ENCODE assay signal across 8 mouse cellular contexts in the genomic region with DNA sequence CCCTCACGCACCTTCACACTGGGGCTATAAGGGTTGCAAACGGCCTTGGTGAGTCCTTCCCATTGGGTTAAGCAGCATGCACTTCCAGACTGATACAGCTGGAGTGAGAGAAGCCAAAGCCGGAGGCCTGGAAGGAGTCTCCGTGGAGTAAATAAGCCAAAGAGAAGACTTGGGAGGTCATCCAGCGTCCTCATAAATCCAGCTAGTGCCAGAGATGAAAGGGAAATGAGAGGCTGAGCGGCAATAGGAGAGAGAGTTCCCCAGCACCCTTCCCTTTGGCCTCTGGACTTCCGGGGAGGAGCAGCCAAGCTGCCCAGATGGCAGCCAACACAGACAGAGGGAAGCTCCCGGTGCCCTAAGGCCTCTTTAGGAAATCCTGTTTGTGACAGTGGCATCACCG. TPM values are rescaled to one million over a fixed set of nuclear protein-coding genes. Genes with fewer than 3 reads are reported as not detected.
DNase-seq lines count a peak whose midpoint lies in the region; ATAC-seq and TF ChIP-seq lines count a peak whose summit lies in the region.

No protein-coding gene starts in this region.

- no peak overlapping the region for H3K4me2 ChIP-seq in kidney, postnatal 0 days (ENCODE audit: low read length)

- H3K4me1 ChIP-seq in kidney, postnatal 0 days (replicated peaks; ENCODE audit: insufficient read depth, low read length): no peaks in the 10 kb centered on the region; the same call in 1 of the 2 replicates

- H3K27me3 ChIP-seq in kidney, postnatal 0 days (ENCODE audit: insufficient read depth, low read length): no peaks in the 10 kb centered on the region

- H3K79me2 ChIP-seq in macrophage (ENCODE audit: inconsistent target): peaks cover 69% of the 10 kb centered on the region

- peak; percentile 79 to 83 for DNase-seq in adrenal gland, postnatal 36 days
- DNase-seq in gonadal fat pad, adult 2 months (ENCODE audit: low read depth): peak; percentile 83
- DNase-seq in kidney, postnatal 0 days (ENCODE audit: low spot score): peak; percentile 84
- no peak for DNase-seq in thymus, postnatal 10 days (ENCODE audit: low spot score in 2 of 2)
- no peak for DNase-seq in layer of hippocampus, postnatal 25 days (ENCODE audit: extremely low spot score in 1 of 2, low spot score in 1 of 2)
- no peak for DNase-seq in frontal cortex, adult 2 months (ENCODE audit: extremely low spot score in 1 of 2, low spot score in 1 of 2)
- no peak for DNase-seq in cerebellum, postnatal 36 days

- peak overlapping the region; percentile 40; the same call in 1 of the 2 replicates for H3K27ac ChIP-seq in kidney, postnatal 0 days
- peak overlapping the region; percentile 85 for H3K27ac ChIP-seq in macrophage

- WGBS in kidney, postnatal 0 days: 16% methylated on average over 9 of the region's 9 CpGs
- WGBS in macrophage (ENCODE audit: missing documents): 42% methylated on average over 9 of the region's 9 CpGs

- no peak overlapping the region for H3K9ac ChIP-seq in kidney, postnatal 0 days (ENCODE audit: low read depth, low read length)

- ATAC-seq in kidney, postnatal 0 days (replicated peaks; ENCODE audit: low FRiP score, low read depth): peak; percentile 67; the same call in 1 of the 2 replicates

- H3K4me3 ChIP-seq in kidney, postnatal 0 days (replicated peaks; ENCODE audit: low read depth, low read length): no peak overlapping the region
- H3K4me3 ChIP-seq in macrophage (ENCODE audit: inconsistent target): no peak overlapping the region

- TF ChIP-seq CTCF in kidney, postnatal 0 days (IDR thresholded peaks at IDR 0.05; ENCODE audit: low read depth): no peak

- H3K9me3 ChIP-seq in kidney, postnatal 0 days (replicated peaks; ENCODE audit: low read length): no peaks in the 10 kb centered on the region

- no peaks in the 10 kb centered on the region for H3K36me3 ChIP-seq in kidney, postnatal 0 days (ENCODE audit: insufficient read depth, low read length)
- no peaks in the 10 kb centered on the region for H3K36me3 ChIP-seq in macrophage (ENCODE audit: inconsistent target)

RNA-seq across cellular contexts. Expression of gene Fam133b, which starts 52.5 kb away (rescaled TPM):
- total RNA-seq in adrenal gland, postnatal 36 days (2021): 10 to 100 TPM; 23.3 to 30.9 TPM
- polyA plus RNA-seq in gonadal fat pad, adult 2 months (2012; rRNA removed): 9.0 and 9.7 TPM in 2 replicates
- polyA plus RNA-seq in kidney, postnatal 0 days (2015; fragmentation: Nextera tagmentation; extraction: Ambion mirVana): 30.6 and 31.0 TPM in 2 replicates
- 100 to 1,000 TPM in 25 of 26 experiments, 10 to 100 TPM in 1; 87.8 to 675 (median 157) TPM for total RNA-seq in macrophage (2018; cell fraction: chromatin; rRNA removed)
- 10 to 100 TPM; 13.9 to 46.8 (median 17.8) TPM for total RNA-seq in macrophage (2018; cell fraction: cytosol; rRNA removed)
- 100 to 1,000 TPM in 10 of 26 experiments, 10 to 100 TPM in 16; 46.5 to 295 (median 87.3) TPM for total RNA-seq in macrophage (2018; cell fraction: nucleus; rRNA removed)
- 22.8 to 33.0 TPM (median 24.7 TPM) in 3 replicates for polyA plus RNA-seq in macrophage (2018)
- 10 to 100 TPM; 37.5 to 46.2 TPM for total RNA-seq in layer of hippocampus, postnatal 25 days (2021)
- polyA plus RNA-seq in frontal cortex, adult 2 months (2012; rRNA removed): 28.5 and 29.1 TPM in 2 replicates

Comparison
In these comparisons a context has a peak if more than half of its experiments do, and no peak if none do; other contexts are left out.
1. DNase-seq: peak in adrenal gland, postnatal 36 days (2 of 2), gonadal fat pad, adult 2 months (single experiment) and kidney, postnatal 0 days (single experiment); none in thymus, postnatal 10 days (0 of 2), layer of hippocampus, postnatal 25 days (0 of 2), frontal cortex, adult 2 months (0 of 2) and cerebellum, postnatal 36 days (0 of 2).